Mouse (Mus musculus) mouse embryonic stem cell (cell line): ENCODE data around the gene Nwd2.

Source experiments
- in situ Hi-C, 2 experiments: fragments of 300-500 bp; cut with MboI; formaldehyde crosslinking; loops; 1 replicate in 1 of 2; 3 replicates in 1 of 2; pipeline ENCODE4 v1.14.3; 2019 to 2020; ENCODE audit warnings: low sequenced_read_pairs in 2 of 2, low pct_unique_long_range_greater_than_20kb in 1 of 2, mixed read lengths in 1 of 2; ENCODE audit not compliant: unreplicated experiment in 1 of 2

Gene Nwd2

GRCm38 (mm10) chr5:63649070-63649532 is at the start of gene Nwd2:
Nwd2 (plus strand) TSS chr5:63649102.
- in situ Hi-C loops, result no loop called here

DNA sequence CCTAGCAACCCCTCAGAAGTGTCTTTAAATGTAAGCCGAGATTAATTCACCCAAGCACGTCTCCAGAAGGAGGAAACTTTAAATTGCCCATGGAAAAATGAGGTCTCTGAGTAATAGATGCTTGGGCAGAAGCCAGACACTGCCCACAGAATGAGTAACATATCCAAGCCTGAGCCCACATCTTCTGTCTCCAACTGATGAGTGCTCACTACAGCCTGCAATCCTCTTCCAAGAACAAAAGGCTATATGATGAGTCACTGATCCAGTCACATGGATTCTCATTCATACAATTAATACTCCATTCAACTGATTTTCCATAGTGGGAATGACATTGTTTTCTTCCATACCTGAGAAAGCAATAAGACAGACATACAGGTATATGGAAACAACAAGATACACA is 41.5 kb upstream of the Nwd2 start:
- in situ Hi-C loops, result no loop called here

DNA sequence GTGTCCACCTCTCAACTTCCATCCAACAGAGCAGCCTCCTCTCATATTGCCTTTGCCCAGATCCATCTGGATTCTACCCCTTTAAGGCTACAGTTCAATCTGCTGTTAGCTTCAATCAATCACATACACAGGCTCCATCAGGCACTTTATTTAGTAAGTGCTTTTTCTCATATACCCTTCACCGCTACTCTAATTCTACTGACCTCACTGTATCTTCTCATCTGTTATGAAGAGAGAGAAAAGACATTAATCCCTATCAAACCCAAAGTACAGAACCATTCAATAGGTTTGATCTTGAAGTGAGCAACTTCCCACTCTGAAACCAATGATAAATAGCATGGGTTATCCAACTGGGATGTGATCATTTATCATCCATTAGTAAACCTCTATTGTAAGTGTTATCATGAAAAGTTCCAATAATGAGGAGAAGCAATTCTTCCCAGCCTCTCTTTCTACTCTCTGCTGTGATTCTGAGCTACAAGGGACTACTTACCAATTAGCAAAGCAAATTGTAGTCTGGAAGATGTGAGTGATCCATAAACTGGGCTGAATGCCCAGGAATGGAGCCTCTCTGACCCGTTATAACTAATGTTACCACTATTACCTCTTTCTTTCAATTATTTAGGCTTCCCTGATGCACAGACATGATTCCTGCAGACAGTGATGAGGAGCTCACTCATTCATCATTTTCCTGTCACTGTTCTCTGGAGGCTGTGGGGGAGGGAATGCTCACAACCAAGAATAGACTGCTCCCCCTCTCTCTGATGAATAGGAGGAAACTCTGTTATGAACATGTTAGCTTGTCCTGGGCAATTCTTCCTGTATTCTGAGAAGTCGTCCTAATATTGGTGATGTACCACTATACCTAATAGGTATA is 31.9 kb upstream of the Nwd2 start:
- in situ Hi-C loops, result no loop called here

- in situ Hi-C loops, result no loop called here
These were observed 24.8 kb upstream of the Nwd2 start for GRCm38 (mm10) chr5:63624123-63624522.

DNA sequence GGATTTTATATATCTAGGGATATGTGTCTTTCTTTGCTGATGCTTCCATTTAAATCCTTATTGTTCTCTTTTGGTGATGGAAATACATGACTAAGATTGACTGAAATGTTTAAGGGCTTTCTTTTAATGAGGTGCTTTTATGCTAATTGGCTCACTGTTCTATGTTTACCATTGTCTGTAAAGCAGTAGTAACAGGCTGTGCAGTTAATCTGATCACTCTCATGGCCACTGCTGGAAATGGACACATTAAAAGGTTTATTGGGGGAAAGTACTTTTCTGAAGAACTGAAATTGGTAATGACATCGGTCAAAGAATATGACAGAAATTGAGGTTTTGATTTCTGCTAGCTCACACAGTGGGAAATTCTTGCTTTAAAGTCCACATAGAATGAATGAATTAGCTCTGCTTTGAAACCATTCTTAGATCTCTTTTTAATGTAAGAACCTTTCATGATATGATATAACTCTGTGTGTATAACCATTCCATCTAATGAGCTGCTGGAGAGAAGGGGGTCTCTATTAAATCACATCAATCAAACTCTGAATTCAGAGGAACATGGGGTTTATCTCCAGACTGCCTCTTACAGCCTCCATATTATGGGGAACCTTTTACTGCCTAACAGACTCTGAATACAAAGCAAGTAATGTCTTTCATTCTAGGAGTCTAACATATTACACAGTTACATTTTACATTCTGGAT is 20.9 kb upstream of the Nwd2 start:
- in situ Hi-C loops, result no loop called here

- in situ Hi-C loops, result no loop called here
These were observed 20.4 kb upstream of the Nwd2 start for GRCm38 (mm10) chr5:63628531-63628871.

GRCm38 (mm10) chr5:63634636-63635035 is 14.3 kb upstream of the Nwd2 start:
- in situ Hi-C loops, result no loop called here

DNA sequence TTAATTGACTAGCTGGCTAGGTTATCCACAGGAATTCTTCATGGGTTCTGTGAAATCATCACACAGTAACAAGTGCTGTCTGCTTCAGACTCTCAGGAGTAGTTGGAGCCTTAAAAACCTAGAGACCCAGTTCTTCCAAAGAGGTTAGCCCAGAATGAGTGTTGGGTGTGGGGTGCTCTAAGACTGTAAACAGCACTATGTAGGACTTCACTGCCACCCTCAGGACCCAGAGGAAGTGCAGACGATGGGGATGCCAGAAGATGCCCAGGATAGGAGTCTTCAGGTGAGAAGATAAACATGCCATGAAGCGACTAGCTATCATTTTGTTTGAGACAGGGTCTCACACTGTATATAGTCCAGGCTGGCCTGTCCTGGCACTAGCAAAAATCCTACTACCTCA is 715 bp upstream of the Nwd2 start:
- in situ Hi-C loops, result no loop called here

DNA sequence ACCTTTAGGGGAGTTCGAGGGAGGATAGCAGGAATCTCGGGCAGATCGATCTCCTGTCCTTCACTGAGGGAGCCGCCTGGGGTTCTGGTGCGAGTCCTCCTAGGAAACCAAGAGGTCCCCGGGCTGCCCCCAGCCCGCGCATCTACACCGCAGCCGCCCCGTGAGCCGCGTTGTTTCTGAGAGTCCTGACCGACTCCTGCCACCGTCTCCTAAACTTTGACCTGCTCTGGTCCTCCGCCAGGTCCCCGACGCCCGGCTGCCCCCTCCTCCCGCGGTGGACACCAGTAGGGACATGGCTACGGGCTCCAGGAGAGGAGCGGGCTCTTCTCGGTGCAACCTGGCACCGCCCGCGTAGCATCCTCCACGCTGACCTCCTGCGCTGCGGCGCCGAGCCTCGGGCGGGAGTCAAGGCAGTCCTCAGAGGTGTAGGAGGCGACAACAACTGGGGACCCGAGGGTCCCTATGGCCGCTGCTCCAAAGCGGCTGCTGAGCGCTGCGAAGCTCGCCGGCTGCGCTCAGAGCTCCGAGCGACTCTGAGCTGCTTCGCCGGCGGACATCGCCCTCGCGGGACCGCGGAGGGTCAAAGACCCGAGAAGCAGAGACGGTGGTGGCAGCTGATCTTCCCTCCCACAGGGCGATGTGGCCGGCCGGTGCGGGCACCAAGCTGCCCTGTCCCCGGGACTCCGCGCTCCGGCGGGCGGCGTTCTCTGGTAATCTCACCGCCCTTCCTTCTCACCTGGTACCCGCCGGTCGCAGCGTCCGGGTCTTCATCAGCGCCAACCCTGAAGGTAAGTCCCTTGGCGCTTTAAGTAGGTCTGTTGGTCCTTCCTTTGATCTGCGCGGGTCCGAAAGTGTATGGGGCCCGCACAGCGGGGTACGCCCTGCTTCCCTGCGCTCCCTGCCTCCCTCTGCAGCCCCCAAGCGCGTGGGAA is 897 bp downstream of the Nwd2 start:
- in situ Hi-C loops, result no loop called here

- in situ Hi-C loops, result no loop called here
These were observed 2.9 kb downstream of the Nwd2 start for GRCm38 (mm10) chr5:63651813-63652212.

DNA sequence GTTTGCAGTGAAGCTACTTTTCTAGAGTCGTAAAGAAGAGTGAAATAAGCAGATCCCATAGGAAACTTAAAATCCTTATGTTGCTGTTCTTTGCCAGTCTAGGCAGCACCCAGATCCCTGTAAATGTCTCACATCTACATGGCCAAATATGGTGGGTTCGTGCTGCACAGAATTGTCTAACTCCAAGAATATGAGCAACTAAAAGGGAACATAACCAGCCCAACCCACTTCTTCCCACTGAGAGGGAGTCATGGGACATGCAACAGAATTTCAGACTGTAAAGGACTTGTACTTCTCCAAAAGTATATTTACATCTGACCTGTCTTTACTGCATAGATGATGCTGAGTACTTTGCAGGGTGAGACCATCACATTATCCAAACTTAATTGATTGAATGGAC is 3.8 kb downstream of the Nwd2 start:
- in situ Hi-C loops, result no loop called here

- in situ Hi-C loops, result no loop called here
These were observed 18.0 kb downstream of the Nwd2 start for GRCm38 (mm10) chr5:63666884-63667283.

DNA sequence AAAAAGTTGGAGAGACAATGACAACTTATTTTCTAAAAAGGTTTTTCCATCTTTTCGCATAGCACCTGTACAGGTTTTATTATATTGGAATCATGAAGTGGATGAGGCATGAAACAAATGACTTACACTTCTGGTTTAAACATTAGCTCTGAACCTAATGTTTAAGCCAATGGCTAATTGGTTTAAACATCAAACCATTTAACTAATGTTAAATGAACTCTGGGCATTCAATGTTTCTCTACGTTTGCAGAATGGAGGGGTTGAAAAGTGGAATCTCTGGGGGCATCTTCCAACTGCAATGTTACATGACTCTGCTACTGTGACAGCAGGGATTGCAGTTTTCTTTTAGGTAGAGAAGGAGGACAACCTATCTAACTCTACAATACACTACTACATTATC is 27.0 kb downstream of the Nwd2 start:
- in situ Hi-C loops, result no loop called here

GRCm38 (mm10) chr5:63689084-63689483 is 40.2 kb downstream of the Nwd2 start:
- in situ Hi-C loops, result no loop called here

- in situ Hi-C loops, result no loop called here
These were observed 47.9 kb downstream of the Nwd2 start for GRCm38 (mm10) chr5:63696784-63697183.

- in situ Hi-C loops, result no loop called here
These were observed 48.3 kb downstream of the Nwd2 start for GRCm38 (mm10) chr5:63697196-63697595.

- in situ Hi-C loops, result no loop called here
These were observed 80.1 kb downstream of the Nwd2 start for GRCm38 (mm10) chr5:63728955-63729354.

- in situ Hi-C loops, result no loop called here
These were observed 86.6 kb downstream of the Nwd2 start for GRCm38 (mm10) chr5:63735521-63735920.

DNA sequence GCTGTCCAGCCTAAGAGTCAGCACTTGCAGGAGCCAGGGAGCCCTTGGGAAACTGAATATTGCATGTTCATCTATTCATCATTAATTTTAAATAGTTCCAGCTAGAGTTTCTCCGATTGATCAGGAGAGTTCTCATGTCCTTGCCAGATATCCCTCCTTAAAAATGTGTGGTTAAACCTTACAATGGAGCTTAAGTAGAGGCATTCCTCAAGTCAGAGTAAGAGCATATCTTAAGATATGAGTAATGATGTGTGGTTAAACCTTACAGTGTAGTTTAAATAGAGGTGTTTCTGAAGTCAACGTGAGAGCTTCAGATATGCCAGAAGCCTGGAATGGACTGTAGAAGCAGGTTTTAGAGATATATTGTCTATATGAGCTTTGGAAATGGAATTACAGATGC is 94.5 kb downstream of the Nwd2 start:
- in situ Hi-C loops, result no loop called here
